Mouse (Mus musculus) fat pad, adult 2 months (tissue): ENCODE measurements around the gene Fam204a.

ENCODE experiments used
- DNase-seq: peaks from one replicate; pipeline ENCODE4 v3.0.0-alpha.2; 2011; ENCODE audit warnings: low read depth, low spot score; ENCODE audit errors: extremely low read depth

The Fam204a gene

DNA sequence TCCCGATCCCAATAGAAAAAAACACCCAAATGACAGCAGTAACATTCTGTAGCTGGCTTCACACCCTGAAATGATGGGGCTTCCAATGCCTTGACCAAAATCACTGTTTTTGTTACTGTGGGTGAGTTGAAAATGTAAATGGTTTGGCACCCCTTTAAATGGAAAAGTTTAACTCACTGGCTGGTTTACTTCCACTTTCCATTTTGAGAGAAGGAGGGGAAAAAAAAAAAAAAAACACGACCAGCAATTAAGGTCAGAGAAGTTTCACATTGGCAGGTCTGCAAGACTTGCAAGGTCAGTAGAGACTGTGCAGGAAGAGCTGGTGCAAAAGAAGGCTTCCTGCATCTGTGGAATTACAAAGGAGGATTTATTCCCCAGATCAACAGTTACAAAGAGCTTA lies 61.1 kb downstream of the Fam204a start:
- no peak for DNase-seq

DNA sequence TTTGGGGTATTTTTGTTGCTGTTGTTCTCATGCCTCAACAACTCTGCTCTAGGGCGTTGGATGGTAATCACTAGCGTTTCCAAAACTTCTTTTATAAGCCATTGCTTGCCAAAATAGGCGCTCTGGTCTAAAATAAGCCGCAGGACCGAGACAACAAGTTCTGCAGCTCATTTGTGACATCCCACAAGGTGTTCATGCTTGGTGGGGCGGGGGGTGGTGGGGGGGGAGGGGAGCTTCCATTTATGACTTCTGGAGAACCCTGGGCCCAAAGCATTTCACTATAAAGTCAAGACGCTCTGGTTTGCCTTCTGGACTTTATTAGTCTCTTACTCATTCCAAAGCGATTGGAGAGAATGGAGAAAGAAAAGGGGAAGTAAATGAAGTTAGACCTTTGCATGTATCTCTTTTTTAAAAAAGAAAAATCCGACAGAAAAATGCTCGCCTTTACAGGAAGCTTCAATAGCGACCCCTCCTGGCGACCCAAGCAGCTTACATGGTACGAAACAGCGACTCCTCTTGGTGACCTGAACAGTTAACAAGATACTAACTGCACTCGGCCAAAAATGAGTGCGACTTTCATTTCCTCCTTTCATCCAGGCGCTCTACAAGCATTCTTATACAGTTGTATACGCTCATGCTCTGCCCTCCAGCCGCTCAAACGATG lies 65.8 kb downstream of the Fam204a start:
- DNase-seq: no peak

GRCm38 (mm10) chr19:60159827-60160226 lies 66.7 kb downstream of the Fam204a start:
- no peak for DNase-seq

DNA sequence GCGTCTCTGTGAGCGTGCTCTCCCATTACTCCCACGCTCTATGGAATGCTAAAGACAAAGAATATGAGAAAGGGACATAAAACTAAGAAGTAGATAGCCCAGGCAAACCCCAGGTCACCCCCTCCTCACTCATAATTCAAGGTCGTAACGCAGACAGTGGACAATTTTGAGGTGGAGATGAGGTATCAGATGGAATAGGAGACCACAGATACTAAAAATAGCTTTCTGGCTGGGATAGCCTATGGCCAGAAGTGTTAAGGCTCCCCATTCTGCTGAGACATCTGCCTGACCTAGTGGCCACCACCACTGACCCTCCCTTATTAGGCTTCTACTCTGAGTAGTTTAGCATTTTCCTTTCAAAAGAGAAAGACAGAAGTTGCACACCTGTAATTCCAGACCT lies 71.2 kb downstream of the Fam204a start:
- DNase-seq: no peak

DNA sequence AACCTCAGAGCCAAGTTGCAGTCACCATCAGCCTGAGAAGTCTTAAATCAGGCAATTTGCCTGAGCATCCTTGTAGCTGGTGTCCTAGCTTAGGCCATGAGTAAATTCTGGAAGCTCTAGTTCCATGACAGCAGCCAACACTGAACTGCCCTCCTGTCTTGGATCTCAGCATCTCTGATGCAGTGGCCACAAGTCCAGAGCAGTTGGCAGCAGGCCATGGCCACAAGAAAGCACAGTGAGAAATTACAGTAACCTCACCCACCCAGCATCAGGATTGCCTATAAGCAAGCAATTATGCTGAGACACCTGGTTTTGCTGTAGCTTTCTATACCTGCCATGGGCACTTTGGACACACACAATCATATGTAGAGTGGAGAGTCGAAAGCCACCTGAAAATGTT lies 73.4 kb downstream of the Fam204a start:
- DNase-seq: no peak

DNA sequence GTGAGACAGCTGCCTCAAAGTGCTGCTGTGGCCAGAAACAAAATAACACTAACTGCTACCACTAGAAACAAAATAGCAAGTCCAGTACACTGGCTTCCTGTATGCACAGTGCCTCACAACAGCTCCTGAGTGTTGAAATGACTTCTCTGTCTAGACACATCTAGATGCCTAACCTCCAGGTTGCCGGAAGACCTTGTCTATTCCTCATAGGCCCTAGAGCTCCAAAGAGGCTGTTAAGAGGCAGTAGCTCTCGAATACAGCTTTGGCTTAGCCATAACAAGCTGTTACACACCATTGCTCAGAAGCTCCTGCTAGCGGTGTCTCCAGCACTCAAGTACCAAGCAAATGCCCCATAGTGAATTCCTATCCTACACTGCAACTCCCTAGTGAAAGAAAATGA lies 76.4 kb downstream of the Fam204a start:
- no peak for DNase-seq

GRCm38 (mm10) chr19:60149078-60149960 lies 77.2 kb downstream of the Fam204a start:
- no peak for DNase-seq
